Mouse (Mus musculus): ENCODE data around the gene Dthd1. TPM values are rescaled to one million over a fixed set of nuclear protein-coding genes. Genes with fewer than 3 reads are reported as not detected.

Gene Dthd1
- polyA plus RNA-seq, 1 experiment from 2014 or later, result not detected

DNA sequence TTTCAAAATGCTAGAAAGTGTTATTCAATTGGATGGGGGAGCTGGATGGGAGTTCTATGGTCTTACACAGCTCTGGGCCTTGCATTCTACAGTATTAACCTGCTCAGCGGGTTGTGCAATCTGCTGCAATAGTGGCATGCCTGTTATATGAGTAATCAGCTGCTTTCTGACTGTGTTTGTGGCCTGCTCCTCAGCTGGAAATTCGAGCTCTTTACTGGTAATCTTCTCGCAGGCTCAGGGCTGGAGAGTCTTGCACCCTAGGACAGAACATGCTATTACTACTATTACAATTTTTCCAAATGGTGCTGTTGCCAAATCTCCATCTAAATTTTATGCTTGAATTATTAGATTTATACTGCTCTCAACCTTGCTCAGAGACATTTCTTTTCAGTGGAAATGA lies 26.8 kb upstream of the Dthd1 start:
- DNase-seq (ENCODE audit: low spot score) (no peak), ATAC-seq (replicated peaks; ENCODE audit: insufficient number of reproducible peaks, low FRiP score, low TSS enrichment, low read depth) (no peak)
- Histone ChIP-seq H3K9me3 (replicated peaks; ENCODE audit: control insufficient read depth, low read length) (no peaks in the 10 kb centered on the region), H3K36me3 (replicated peaks; ENCODE audit: control insufficient read depth, insufficient read depth, low read depth, low read length) (no peaks in the 10 kb centered on the region), H3K4me3 (ENCODE audit: low read depth, low read length) (no peak overlapping the region), H3K27ac (replicated peaks; ENCODE audit: low read depth, low read length) (no peak overlapping the region), H3K27me3 (ENCODE audit: control insufficient read depth, insufficient read depth, low read length) (no peaks in the 10 kb centered on the region), H3K9ac (replicated peaks; ENCODE audit: low read length) (no peak overlapping the region), H3K4me2 (ENCODE audit: low read depth, low read length) (no peak overlapping the region), H3K4me1 (ENCODE audit: control insufficient read depth, insufficient read depth, low read length) (no peaks in the 10 kb centered on the region)
- WGBS, result 82% methylated on average over 3 of the region's 3 CpGs

DNA sequence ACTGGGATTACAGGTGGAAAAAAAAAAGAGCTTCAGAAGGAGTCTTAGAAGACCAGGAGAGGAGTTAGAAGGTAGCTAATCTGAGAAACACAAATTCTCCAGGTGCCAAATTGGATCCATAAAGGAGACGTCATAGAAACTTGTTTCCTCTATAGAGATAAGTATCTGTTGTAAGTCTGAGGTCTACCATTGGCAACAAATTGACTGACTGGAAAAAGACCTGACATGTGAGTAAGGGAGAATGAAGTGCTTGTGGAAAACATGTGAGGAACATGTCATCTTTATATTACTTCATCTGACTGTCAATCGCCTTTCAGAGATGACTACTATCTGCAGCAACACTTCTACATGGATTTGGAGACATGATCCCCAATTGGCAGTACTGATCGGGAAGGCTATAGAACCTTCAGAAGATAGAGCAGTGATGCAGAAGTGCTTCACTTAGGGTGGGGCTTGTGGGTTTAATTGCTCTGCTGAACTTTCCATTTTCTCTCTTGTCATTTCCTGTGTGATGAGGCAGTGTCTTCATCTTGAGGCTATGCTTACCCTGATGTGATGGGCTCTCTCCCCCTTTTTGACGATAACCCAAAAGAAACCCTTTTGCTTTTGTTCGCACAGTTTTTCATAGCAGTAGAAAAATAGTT lies 22.6 kb upstream of the Dthd1 start:
- WGBS, result 91% methylated on average over 5 of the region's 5 CpGs
- DNase-seq (ENCODE audit: low spot score) (no peak), ATAC-seq (replicated peaks; ENCODE audit: insufficient number of reproducible peaks, low FRiP score, low TSS enrichment, low read depth) (no peak)
- H3K27me3 ChIP-seq (ENCODE audit: control insufficient read depth, insufficient read depth, low read length), result no peaks in the 10 kb centered on the region
- H3K36me3 ChIP-seq (replicated peaks; ENCODE audit: control insufficient read depth, insufficient read depth, low read depth, low read length), result no peaks in the 10 kb centered on the region
- no peak overlapping the region for H3K4me3 ChIP-seq (ENCODE audit: low read depth, low read length)
- no peaks in the 10 kb centered on the region for H3K9me3 ChIP-seq (replicated peaks; ENCODE audit: control insufficient read depth, low read length)
- no peak overlapping the region for H3K4me2 ChIP-seq (ENCODE audit: low read depth, low read length)
- H3K9ac ChIP-seq (replicated peaks; ENCODE audit: low read length), result no peak overlapping the region
- H3K27ac ChIP-seq (replicated peaks; ENCODE audit: low read depth, low read length), result no peak overlapping the region
- H3K4me1 ChIP-seq (ENCODE audit: control insufficient read depth, insufficient read depth, low read length), result no peaks in the 10 kb centered on the region

DNA sequence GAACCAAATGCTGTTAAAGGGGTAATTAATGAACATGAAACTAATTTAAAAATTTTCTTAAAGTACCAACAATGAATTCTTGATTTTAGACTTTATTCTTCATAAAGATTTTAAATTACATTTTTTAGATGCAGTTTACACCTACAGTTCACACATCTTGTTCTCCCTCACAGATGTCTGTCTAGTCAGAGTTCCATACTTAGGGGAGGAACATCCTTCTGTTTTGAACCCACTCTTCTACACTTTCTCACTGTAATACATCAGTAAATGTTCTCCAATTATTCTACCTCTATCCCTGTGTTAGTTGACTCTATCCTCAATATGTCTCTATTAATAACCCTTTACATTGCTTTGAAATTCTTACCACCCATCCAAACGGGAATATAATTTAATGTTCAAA lies 20.8 kb upstream of the Dthd1 start:
- Histone ChIP-seq H3K9me3 (replicated peaks; ENCODE audit: control insufficient read depth, low read length) (no peaks in the 10 kb centered on the region), H3K9ac (replicated peaks; ENCODE audit: low read length) (no peak overlapping the region), H3K36me3 (replicated peaks; ENCODE audit: control insufficient read depth, insufficient read depth, low read depth, low read length) (no peaks in the 10 kb centered on the region), H3K4me3 (ENCODE audit: low read depth, low read length) (no peak overlapping the region), H3K4me1 (ENCODE audit: control insufficient read depth, insufficient read depth, low read length) (no peaks in the 10 kb centered on the region), H3K4me2 (ENCODE audit: low read depth, low read length) (no peak overlapping the region), H3K27me3 (ENCODE audit: control insufficient read depth, insufficient read depth, low read length) (no peaks in the 10 kb centered on the region), H3K27ac (replicated peaks; ENCODE audit: low read depth, low read length) (no peak overlapping the region)
- ATAC-seq (replicated peaks; ENCODE audit: insufficient number of reproducible peaks, low FRiP score, low TSS enrichment, low read depth) (no peak), DNase-seq (ENCODE audit: low spot score) (no peak)
- WGBS, result 80% methylated on average over 1 of the region's 1 CpGs

DNA sequence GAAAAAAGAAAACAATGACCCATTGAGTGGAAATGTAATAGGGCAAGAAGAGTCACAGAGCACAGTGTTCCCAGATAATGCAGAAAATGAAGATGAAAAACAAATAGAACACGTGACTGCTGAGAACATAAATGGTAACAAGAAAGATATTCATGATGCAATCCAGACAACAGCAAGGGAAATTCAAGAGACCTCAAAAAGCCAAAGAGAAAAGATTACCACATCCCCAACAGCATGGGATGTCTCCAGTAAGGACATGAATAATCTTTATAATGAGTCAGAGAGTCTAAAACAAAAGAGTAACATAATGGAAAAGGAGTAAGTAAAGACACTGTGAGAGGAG lies 420 bp downstream of the Dthd1 start:
- no peak overlapping the region for H3K4me3 ChIP-seq (ENCODE audit: low read depth, low read length)
- WGBS, result 82% methylated on average over 1 of the region's 1 CpGs
- no peak for ATAC-seq (replicated peaks; ENCODE audit: insufficient number of reproducible peaks, low FRiP score, low TSS enrichment, low read depth)

DNA sequence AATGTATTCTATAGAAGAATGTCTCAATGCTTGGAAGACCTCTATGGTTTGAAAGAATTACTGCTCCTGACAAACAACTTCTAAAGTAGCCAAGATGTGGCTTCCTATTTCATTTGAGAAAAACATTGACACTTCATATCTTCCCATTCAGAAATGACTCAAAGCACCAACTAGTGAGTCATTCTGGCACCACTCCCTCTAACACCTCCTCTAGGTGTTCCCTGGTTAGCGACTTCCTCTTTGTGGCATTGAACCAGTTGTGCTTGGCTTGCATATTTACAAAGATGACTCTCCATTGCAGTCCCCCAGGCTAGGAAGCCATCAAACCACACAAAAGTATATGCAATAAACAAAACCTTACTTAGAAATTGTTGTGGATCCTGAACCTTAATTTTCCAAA lies 2.1 kb downstream of the Dthd1 start:
- no peaks in the 10 kb centered on the region for H3K36me3 ChIP-seq (replicated peaks; ENCODE audit: control insufficient read depth, insufficient read depth, low read depth, low read length)
- H3K4me1 ChIP-seq (ENCODE audit: control insufficient read depth, insufficient read depth, low read length), result no peaks in the 10 kb centered on the region
- H3K27ac ChIP-seq (replicated peaks; ENCODE audit: low read depth, low read length), result no peak overlapping the region
- ATAC-seq (replicated peaks; ENCODE audit: insufficient number of reproducible peaks, low FRiP score, low TSS enrichment, low read depth) (no peak), DNase-seq (ENCODE audit: low spot score) (no peak)
- H3K4me2 ChIP-seq (ENCODE audit: low read depth, low read length), result no peak overlapping the region
- no peak overlapping the region for H3K4me3 ChIP-seq (ENCODE audit: low read depth, low read length)
- H3K9ac ChIP-seq (replicated peaks; ENCODE audit: low read length), result no peak overlapping the region
- H3K9me3 ChIP-seq (replicated peaks; ENCODE audit: control insufficient read depth, low read length), result no peaks in the 10 kb centered on the region
- 93% methylated on average over 1 of the region's 1 CpGs for WGBS
- H3K27me3 ChIP-seq (ENCODE audit: control insufficient read depth, insufficient read depth, low read length), result no peaks in the 10 kb centered on the region

More for the DNA sequence above, 420 bp downstream of the Dthd1 start:
- Histone ChIP-seq H3K4me1 (ENCODE audit: control insufficient read depth, insufficient read depth, low read length) (no peaks in the 10 kb centered on the region), H3K9me3 (replicated peaks; ENCODE audit: control insufficient read depth, low read length) (no peaks in the 10 kb centered on the region), H3K27me3 (ENCODE audit: control insufficient read depth, insufficient read depth, low read length) (no peaks in the 10 kb centered on the region), H3K36me3 (replicated peaks; ENCODE audit: control insufficient read depth, insufficient read depth, low read depth, low read length) (no peaks in the 10 kb centered on the region), H3K4me2 (ENCODE audit: low read depth, low read length) (no peak overlapping the region), H3K9ac (replicated peaks; ENCODE audit: low read length) (no peak overlapping the region), H3K27ac (replicated peaks; ENCODE audit: low read depth, low read length) (no peak overlapping the region)
- DNase-seq (ENCODE audit: low spot score), result no peak

DNA sequence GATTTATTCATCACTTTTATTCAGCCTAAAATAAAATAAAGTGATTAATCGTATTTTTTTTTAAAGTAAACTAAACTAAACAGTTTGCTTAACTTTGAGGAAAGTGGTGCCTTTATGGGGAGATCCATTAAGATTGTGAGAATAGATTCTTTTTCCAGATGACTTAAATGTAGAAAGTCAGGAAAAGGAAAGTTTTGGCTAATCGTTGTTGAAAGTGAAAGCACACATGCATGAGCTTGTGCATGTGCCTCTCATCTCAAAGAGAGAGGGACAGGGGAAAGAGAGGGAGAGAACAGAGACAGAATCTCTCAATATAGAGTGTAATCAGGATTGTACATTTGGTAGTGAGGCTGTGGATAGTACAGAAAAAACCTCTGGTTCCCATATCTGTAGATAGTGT lies 5.9 kb downstream of the Dthd1 start:
- DNase-seq (ENCODE audit: low spot score) (no peak), ATAC-seq (replicated peaks; ENCODE audit: insufficient number of reproducible peaks, low FRiP score, low TSS enrichment, low read depth) (no peak)
- Histone ChIP-seq H3K4me3 (ENCODE audit: low read depth, low read length) (no peak overlapping the region), H3K9ac (replicated peaks; ENCODE audit: low read length) (no peak overlapping the region), H3K27ac (replicated peaks; ENCODE audit: low read depth, low read length) (no peak overlapping the region), H3K36me3 (replicated peaks; ENCODE audit: control insufficient read depth, insufficient read depth, low read depth, low read length) (no peaks in the 10 kb centered on the region), H3K27me3 (ENCODE audit: control insufficient read depth, insufficient read depth, low read length) (no peaks in the 10 kb centered on the region), H3K9me3 (replicated peaks; ENCODE audit: control insufficient read depth, low read length) (no peaks in the 10 kb centered on the region), H3K4me1 (ENCODE audit: control insufficient read depth, insufficient read depth, low read length) (no peaks in the 10 kb centered on the region), H3K4me2 (ENCODE audit: low read depth, low read length) (no peak overlapping the region)
- WGBS, result 86% methylated on average over 2 of the region's 2 CpGs

DNA sequence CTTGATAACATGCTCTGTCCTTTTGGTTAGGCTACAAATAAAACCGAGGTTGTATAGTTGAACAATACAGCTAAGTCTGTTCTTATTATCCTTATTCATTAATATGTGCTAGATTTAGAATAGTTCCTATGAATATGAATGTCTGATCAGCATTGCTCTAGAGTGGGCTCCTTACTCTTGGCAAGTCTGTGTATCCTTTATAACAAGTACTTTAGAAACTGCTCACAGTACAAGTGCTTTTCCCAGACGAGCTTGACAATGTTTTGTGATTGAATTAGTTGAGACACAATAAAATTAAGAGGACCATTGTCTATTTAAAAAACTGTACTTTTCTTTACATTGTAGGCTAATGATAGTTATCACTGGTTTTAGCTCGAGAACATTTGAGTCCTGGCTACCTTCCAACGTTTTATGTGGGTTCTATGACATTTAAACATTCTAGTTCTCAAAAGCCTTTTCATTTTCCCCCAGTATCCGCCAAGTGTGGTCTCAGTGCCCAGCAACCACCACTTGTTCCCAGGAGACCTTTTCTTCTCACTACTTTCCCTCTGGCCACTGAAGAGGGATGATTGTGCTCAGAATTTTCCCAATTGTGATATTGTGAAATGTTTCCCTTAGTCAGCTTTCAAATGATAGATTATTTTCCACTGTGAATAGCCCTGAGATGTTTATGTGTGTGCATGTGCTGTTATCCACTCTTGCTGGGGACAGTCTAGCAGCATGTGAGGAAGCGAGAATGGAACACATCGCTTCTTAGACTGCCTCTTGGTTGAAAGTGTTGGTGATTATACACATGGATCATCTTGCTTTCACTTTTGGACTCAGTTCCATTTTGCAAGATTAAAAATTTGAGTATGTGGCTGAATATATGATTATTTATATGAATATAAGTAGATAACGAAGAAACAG lies 7.0 kb downstream of the Dthd1 start:
- 78% methylated on average over 8 of the region's 8 CpGs for WGBS
- Histone ChIP-seq H3K9ac (replicated peaks; ENCODE audit: low read length) (no peak overlapping the region), H3K4me3 (ENCODE audit: low read depth, low read length) (no peak overlapping the region), H3K4me1 (ENCODE audit: control insufficient read depth, insufficient read depth, low read length) (no peaks in the 10 kb centered on the region), H3K4me2 (ENCODE audit: low read depth, low read length) (no peak overlapping the region), H3K36me3 (replicated peaks; ENCODE audit: control insufficient read depth, insufficient read depth, low read depth, low read length) (no peaks in the 10 kb centered on the region), H3K9me3 (replicated peaks; ENCODE audit: control insufficient read depth, low read length) (no peaks in the 10 kb centered on the region), H3K27ac (replicated peaks; ENCODE audit: low read depth, low read length) (no peak overlapping the region), H3K27me3 (ENCODE audit: control insufficient read depth, insufficient read depth, low read length) (no peaks in the 10 kb centered on the region)
- DNase-seq (ENCODE audit: low spot score) (no peak), ATAC-seq (replicated peaks; ENCODE audit: insufficient number of reproducible peaks, low FRiP score, low TSS enrichment, low read depth) (no peak)

DNA sequence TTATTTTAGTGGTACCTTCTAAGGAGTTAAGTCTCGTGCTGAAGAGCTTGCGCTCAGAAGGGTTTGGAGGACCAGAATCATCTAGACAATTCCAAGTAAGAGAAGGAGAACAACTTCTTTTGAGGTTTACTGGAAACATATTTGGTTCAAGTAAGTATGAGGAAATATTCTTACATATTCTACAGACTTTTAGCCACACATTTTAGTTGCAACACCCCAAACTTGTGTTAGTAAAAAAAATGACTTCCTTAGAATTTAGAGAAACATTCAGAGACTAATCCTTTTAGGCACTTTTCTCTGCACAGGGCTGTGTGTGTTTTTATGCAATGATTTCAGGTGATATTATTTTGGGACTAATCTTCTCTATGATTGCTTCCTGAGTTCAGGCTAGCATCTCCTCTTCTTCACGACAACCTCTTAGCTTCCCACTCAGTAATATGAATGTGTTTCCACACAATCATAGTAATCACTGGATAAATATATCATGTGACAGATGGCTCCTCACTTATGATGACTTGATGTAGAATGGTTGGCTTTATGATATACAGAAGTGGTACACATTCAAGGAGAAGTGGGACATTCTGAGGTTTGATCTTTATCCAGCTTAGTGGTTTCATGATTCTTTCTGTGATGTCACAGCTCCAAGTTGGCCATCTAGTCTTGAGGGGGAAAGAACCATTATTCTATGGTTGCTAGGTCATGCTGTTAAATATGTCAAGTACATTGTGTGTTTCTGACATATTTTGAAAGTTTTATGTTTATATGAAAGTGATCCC lies 29.5 kb downstream of the Dthd1 start:
- H3K4me1 ChIP-seq (ENCODE audit: control insufficient read depth, insufficient read depth, low read length), result no peaks in the 10 kb centered on the region
- ATAC-seq (replicated peaks; ENCODE audit: insufficient number of reproducible peaks, low FRiP score, low TSS enrichment, low read depth), result no peak
- H3K27ac ChIP-seq (replicated peaks; ENCODE audit: low read depth, low read length), result no peak overlapping the region
- H3K9me3 ChIP-seq (replicated peaks; ENCODE audit: control insufficient read depth, low read length), result no peaks in the 10 kb centered on the region
- DNase-seq (ENCODE audit: low spot score), result no peak
- no peak overlapping the region for H3K9ac ChIP-seq (replicated peaks; ENCODE audit: low read length)
- 84% methylated on average over 3 of the region's 3 CpGs for WGBS
- H3K4me2 ChIP-seq (ENCODE audit: low read depth, low read length), result no peak overlapping the region
- H3K4me3 ChIP-seq (ENCODE audit: low read depth, low read length), result no peak overlapping the region
- no peaks in the 10 kb centered on the region for H3K36me3 ChIP-seq (replicated peaks; ENCODE audit: control insufficient read depth, insufficient read depth, low read depth, low read length)
- H3K27me3 ChIP-seq (ENCODE audit: control insufficient read depth, insufficient read depth, low read length), result no peaks in the 10 kb centered on the region
